Mouse (Mus musculus): ENCODE measurements at regions not wholly inside any gene's neighbourhood (a gene's known extent, or its start where the extent isn't known, plus 50 kb on each side); places are given as distances from the start of the nearest gene placed in this dataset.

DNA sequence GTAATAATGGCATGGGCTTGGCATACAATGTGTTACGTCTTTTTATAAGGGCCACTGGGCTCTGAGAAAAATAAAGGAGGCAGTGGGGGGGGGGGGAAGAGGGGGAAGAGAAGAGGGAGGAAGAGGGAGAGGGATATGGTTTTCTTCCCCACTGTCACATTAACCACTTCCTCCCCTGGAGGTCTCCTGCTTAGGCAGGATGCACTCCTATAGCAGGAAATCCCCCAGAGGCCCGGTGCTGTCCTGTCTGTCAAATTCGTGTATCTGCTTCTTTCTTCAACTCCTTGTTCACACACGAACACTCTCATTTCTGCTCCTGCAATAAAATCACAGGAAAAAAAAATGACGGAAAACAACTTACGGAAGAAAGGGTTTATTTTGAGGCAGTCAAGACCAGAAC lies 171.8 kb downstream of the Actr3 start:
- no peak overlapping the region for H3K27ac ChIP-seq (ENCODE audit: control insufficient read depth, insufficient read depth, low read depth, low read length)
- H3K4me3 ChIP-seq (ENCODE audit: control insufficient read depth, low read depth, low read length), result no peak overlapping the region
- no peaks in the 10 kb centered on the region for H3K4me1 ChIP-seq (ENCODE audit: control insufficient read depth, insufficient read depth, low read length)
- no peak for TF ChIP-seq POLR2A (IDR thresholded peaks at IDR 0.05; ENCODE audit: control insufficient read depth, low read depth, low read length)
- TF ChIP-seq CTCF (IDR thresholded peaks at IDR 0.05; ENCODE audit: control insufficient read depth, insufficient read depth, insufficient replicate concordance, low read depth, low read length), result no peak
- no peaks in the 10 kb centered on the region for H3K27me3 ChIP-seq (ENCODE audit: control insufficient read depth, insufficient read depth, low read length)
- no peaks in the 10 kb centered on the region for H3K36me3 ChIP-seq (ENCODE audit: control insufficient read depth, insufficient read depth, low read length)

- TF ChIP-seq CTCF (IDR thresholded peaks at IDR 0.05; ENCODE audit: control insufficient read depth, insufficient read depth, insufficient replicate concordance, low read depth, low read length) (no peak), POLR2A (IDR thresholded peaks at IDR 0.05; ENCODE audit: control insufficient read depth, low read depth, low read length) (no peak)
- no peaks in the 10 kb centered on the region for H3K4me1 ChIP-seq (ENCODE audit: control insufficient read depth, insufficient read depth, low read length)
These were observed 172.5 kb downstream of the Actr3 start for GRCm38 (mm10) chr1:125263068-125263467.

DNA sequence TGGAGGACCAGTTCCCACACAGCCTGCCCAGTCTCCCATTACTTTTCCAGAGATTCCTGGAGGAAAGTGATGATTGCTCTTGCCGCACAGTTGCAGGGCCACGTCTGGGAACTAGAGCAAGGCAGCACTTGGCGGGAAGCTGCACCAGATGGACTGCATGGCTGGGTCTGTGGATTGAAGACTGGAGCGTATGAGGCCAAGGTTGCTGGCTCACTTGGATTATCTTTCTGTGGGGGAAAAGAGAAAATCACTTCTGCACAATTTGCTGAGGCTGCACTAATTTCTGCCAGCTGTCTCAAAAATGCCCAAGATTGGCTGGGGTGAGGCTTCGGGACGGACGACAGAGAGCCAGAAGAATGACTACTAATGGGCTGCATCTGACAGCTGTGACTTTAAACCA lies 193.2 kb downstream of the Actr3 start:
- TF ChIP-seq CTCF (IDR thresholded peaks at IDR 0.05; ENCODE audit: control insufficient read depth, insufficient read depth, insufficient replicate concordance, low read depth, low read length) (no peak), POLR2A (IDR thresholded peaks at IDR 0.05; ENCODE audit: control insufficient read depth, low read depth, low read length) (no peak)
- no peaks in the 10 kb centered on the region for H3K4me1 ChIP-seq (ENCODE audit: control insufficient read depth, insufficient read depth, low read length)
- H3K27ac ChIP-seq (ENCODE audit: control insufficient read depth, insufficient read depth, low read depth, low read length), result no peak overlapping the region
- H3K4me3 ChIP-seq (ENCODE audit: control insufficient read depth, low read depth, low read length), result no peak overlapping the region
- no peaks in the 10 kb centered on the region for H3K36me3 ChIP-seq (ENCODE audit: control insufficient read depth, insufficient read depth, low read length)
- no peaks in the 10 kb centered on the region for H3K27me3 ChIP-seq (ENCODE audit: control insufficient read depth, insufficient read depth, low read length)

More at GRCm38 (mm10) chr1:125263068-125263467, 172.5 kb downstream of the Actr3 start:
- Histone ChIP-seq H3K36me3 (ENCODE audit: control insufficient read depth, insufficient read depth, low read length) (no peaks in the 10 kb centered on the region), H3K27me3 (ENCODE audit: control insufficient read depth, insufficient read depth, low read length) (no peaks in the 10 kb centered on the region), H3K4me3 (ENCODE audit: control insufficient read depth, low read depth, low read length) (no peak overlapping the region), H3K27ac (ENCODE audit: control insufficient read depth, insufficient read depth, low read depth, low read length) (no peak overlapping the region)

DNA sequence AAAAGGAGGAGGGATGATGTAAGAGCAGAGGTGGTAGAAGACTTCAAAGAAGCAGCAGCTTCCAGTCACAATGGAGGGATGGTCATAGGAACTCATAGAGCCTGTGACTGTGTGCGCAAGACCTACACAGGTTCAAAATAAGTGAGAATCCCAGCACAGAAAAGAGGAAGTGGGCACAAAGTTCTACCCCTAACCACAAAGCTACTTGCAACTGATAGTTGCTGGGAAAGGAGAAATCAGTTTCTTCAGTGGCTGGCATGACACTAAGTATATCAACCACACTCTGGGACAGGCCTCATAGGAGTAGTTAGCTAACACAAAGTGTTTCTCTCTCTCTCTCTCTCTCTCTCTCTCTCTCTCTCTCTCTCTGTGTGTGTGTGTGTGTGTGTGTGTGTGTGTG lies 193.8 kb downstream of the Actr3 start:
- no peak for TF ChIP-seq POLR2A (IDR thresholded peaks at IDR 0.05; ENCODE audit: control insufficient read depth, low read depth, low read length)
- no peak for TF ChIP-seq CTCF (IDR thresholded peaks at IDR 0.05; ENCODE audit: control insufficient read depth, insufficient read depth, insufficient replicate concordance, low read depth, low read length)
- H3K36me3 ChIP-seq (ENCODE audit: control insufficient read depth, insufficient read depth, low read length), result no peaks in the 10 kb centered on the region
- H3K27me3 ChIP-seq (ENCODE audit: control insufficient read depth, insufficient read depth, low read length), result no peaks in the 10 kb centered on the region
- no peak overlapping the region for H3K4me3 ChIP-seq (ENCODE audit: control insufficient read depth, low read depth, low read length)
- H3K27ac ChIP-seq (ENCODE audit: control insufficient read depth, insufficient read depth, low read depth, low read length), result no peak overlapping the region
- H3K4me1 ChIP-seq (ENCODE audit: control insufficient read depth, insufficient read depth, low read length), result no peaks in the 10 kb centered on the region

- Histone ChIP-seq H3K4me1 (ENCODE audit: control insufficient read depth, insufficient read depth, low read length) (no peaks in the 10 kb centered on the region), H3K36me3 (ENCODE audit: control insufficient read depth, insufficient read depth, low read length) (no peaks in the 10 kb centered on the region), H3K4me3 (ENCODE audit: control insufficient read depth, low read depth, low read length) (no peak overlapping the region), H3K27me3 (ENCODE audit: control insufficient read depth, insufficient read depth, low read length) (no peaks in the 10 kb centered on the region), H3K27ac (ENCODE audit: control insufficient read depth, insufficient read depth, low read depth, low read length) (no peak overlapping the region)
- no peak for TF ChIP-seq CTCF (IDR thresholded peaks at IDR 0.05; ENCODE audit: control insufficient read depth, insufficient read depth, insufficient replicate concordance, low read depth, low read length)
- no peak for TF ChIP-seq POLR2A (IDR thresholded peaks at IDR 0.05; ENCODE audit: control insufficient read depth, low read depth, low read length)
These were observed 197.9 kb downstream of the Actr3 start for GRCm38 (mm10) chr1:125237595-125237988.

DNA sequence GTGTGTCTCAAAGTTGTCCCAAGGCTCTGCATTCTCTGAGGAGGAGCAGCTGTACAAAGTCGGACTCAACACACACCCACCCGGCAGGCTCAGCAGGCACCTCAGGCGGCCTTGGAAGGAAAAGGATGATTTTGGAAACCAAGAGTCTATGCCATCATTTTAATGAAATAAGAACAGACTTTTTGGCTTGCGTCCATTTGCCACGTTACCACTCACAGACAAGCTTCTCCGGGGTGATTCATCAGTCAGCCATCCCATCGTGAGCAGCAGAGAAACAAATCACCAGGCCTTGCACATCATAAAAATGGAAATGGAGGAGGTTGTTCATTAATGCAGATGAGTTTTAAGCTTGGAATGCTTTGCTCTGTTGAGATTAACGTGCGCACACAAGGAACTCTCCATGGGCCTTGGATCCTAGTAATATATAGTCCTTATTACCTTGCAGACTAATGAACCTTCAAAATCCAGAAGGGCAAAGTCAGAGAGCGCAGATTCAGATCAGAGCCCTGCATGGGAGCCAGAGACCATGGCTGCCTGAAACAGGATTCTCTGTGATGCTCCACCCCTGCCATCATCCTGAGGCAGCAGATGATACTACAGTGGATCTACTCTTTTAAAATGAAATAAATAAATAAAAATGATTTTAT lies 198.5 kb downstream of the Actr3 start:
- H3K27me3 ChIP-seq (ENCODE audit: control insufficient read depth, insufficient read depth, low read length), result no peaks in the 10 kb centered on the region
- no peak overlapping the region for H3K27ac ChIP-seq (ENCODE audit: control insufficient read depth, insufficient read depth, low read depth, low read length)
- no peak for TF ChIP-seq CTCF (IDR thresholded peaks at IDR 0.05; ENCODE audit: control insufficient read depth, insufficient read depth, insufficient replicate concordance, low read depth, low read length)
- TF ChIP-seq POLR2A (IDR thresholded peaks at IDR 0.05; ENCODE audit: control insufficient read depth, low read depth, low read length), result no peak
- H3K36me3 ChIP-seq (ENCODE audit: control insufficient read depth, insufficient read depth, low read length), result no peaks in the 10 kb centered on the region
- H3K4me1 ChIP-seq (ENCODE audit: control insufficient read depth, insufficient read depth, low read length), result no peaks in the 10 kb centered on the region
- H3K4me3 ChIP-seq (ENCODE audit: control insufficient read depth, low read depth, low read length), result no peak overlapping the region

- H3K4me1 ChIP-seq (ENCODE audit: control insufficient read depth, insufficient read depth, low read length), result no peaks in the 10 kb centered on the region
These were observed 200.8 kb downstream of the Actr3 start for GRCm38 (mm10) chr1:125234747-125235146.

More at GRCm38 (mm10) chr1:125234747-125235146, 200.8 kb downstream of the Actr3 start:
- H3K4me3 ChIP-seq (ENCODE audit: control insufficient read depth, low read depth, low read length), result no peak overlapping the region
- no peak for TF ChIP-seq CTCF (IDR thresholded peaks at IDR 0.05; ENCODE audit: control insufficient read depth, insufficient read depth, insufficient replicate concordance, low read depth, low read length)
- TF ChIP-seq POLR2A (IDR thresholded peaks at IDR 0.05; ENCODE audit: control insufficient read depth, low read depth, low read length), result no peak
- no peaks in the 10 kb centered on the region for H3K27me3 ChIP-seq (ENCODE audit: control insufficient read depth, insufficient read depth, low read length)
- H3K36me3 ChIP-seq (ENCODE audit: control insufficient read depth, insufficient read depth, low read length), result no peaks in the 10 kb centered on the region
- H3K27ac ChIP-seq (ENCODE audit: control insufficient read depth, insufficient read depth, low read depth, low read length), result no peak overlapping the region

Data from testis, adult 2 months (tissue).